Mouse (Mus musculus): ENCODE data around the gene Defb48.

- TF ChIP-seq POLR2A (IDR thresholded peaks at IDR 0.05; ENCODE audit: borderline replicate concordance, insufficient read depth, low read length) (no peak), CTCF (IDR thresholded peaks at IDR 0.05; ENCODE audit: borderline replicate concordance, insufficient read depth, low read depth, low read length) (no peak)
Measured at GRCm38 (mm10) chr14:63013082-63013481, 28.8 kb upstream of the Defb48 start.

All from cerebellum, adult 2 months (tissue).